Mouse (Mus musculus) spleen, adult 2 months (tissue): ENCODE measurements around the gene Atp8a2.

Experiments
- CTCF ChIP-seq: fragments of 200-500 bp; IDR thresholded peaks from 2 replicates; pipeline ENCODE4 v1.5.1; 2011; ENCODE audit warnings: mild to moderate bottlenecking, inconsistent platforms; ENCODE audit not compliant: insufficient read depth, insufficient read length, insufficient replicate concordance; ENCODE audit errors: extremely low read depth
- POLR2A ChIP-seq: fragments of 200-500 bp; IDR thresholded peaks from 2 replicates; pipeline ENCODE4 v1.6.1; 2011; ENCODE audit warnings: low read depth, low read length, inconsistent platforms

DNA sequence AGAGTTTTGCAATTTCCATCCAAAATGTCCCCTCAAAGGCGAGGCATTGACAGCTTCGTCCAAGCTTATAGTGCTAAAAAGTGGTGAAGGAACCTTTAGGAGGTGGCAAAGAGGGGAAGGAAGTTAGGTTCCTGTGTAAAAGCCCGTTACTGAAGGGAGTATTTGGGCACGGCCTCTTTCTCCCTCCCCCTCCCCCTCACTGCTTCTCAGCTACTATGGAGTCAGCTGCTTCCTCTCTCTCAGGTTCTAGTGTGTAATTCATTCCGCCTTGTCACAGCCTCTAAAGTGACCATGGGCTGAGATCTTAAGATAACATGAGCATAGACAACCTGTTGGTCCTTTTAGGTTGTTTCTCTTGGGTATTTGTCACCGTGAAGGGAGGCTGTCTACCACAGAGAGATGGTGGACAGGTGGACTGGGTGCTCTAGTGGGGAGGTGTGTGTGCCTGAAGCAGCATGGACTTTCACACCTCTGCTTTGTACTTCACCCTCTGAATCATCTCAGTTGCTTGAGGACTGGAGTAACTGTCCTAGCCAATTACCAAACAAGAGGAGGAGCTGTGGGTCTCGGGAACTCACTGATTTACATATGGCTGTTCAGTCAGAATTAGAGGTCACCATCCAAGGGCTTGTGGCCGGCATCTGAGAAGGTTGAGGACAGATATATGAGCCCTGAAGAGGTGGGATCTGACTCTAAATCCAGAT lies 229.0 kb downstream of the Atp8a2 start:
- no peak for TF ChIP-seq CTCF
- TF ChIP-seq POLR2A = no peak
